Mouse (Mus musculus) T-helper 1 cell (primary cell): ENCODE data around the gene Fam160a1.

ENCODE experiments used
- in situ Hi-C: fragments of 300-600 bp; cut with MboI, MseI; formaldehyde crosslinking; loops from one replicate; pipeline ENCODE4 v1.15.1; 2025; ENCODE audit warnings: high pct_unique_total_duplicates

Gene Fam160a1

GRCm38 (mm10) chr3:85827283-85827682 lies 10.2 kb upstream of the Fam160a1 start:
- in situ Hi-C loops: no loop called here

- in situ Hi-C loops: no loop called here
Measured at GRCm38 (mm10) chr3:85820839-85821548, 3.9 kb upstream of the Fam160a1 start.

GRCm38 (mm10) chr3:85819319-85819718 lies 2.2 kb upstream of the Fam160a1 start:
- in situ Hi-C loops: no loop called here

- in situ Hi-C loops: no loop called here
Measured at GRCm38 (mm10) chr3:85814241-85814640, 2.9 kb downstream of the Fam160a1 start.

GRCm38 (mm10) chr3:85813101-85814014 lies 3.7 kb downstream of the Fam160a1 start:
- in situ Hi-C loops: no loop called here

- in situ Hi-C loops: no loop called here
Measured at GRCm38 (mm10) chr3:85812010-85812409, 5.1 kb downstream of the Fam160a1 start.

DNA sequence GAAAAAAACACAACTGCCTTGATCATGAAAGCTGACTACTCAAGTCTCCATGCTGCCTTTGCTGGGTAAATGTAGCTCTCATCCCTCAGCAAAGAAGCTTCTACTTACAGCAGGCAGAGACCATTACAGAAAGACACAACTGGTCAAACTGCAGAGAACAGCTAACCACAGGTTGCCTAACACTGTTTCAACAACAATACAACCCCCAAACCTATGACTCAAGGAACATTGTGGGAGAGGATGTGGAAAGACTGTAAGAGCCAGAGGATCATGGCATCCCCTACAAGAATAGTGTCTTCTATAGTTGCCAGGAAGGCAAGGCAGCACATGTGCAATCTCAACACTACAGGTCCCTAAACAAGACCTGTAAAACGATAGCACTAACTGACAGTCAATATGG lies 23.9 kb downstream of the Fam160a1 start:
- in situ Hi-C loops: no loop called here

- in situ Hi-C loops: no loop called here
Measured at GRCm38 (mm10) chr3:85789748-85790147, 27.3 kb downstream of the Fam160a1 start.

DNA sequence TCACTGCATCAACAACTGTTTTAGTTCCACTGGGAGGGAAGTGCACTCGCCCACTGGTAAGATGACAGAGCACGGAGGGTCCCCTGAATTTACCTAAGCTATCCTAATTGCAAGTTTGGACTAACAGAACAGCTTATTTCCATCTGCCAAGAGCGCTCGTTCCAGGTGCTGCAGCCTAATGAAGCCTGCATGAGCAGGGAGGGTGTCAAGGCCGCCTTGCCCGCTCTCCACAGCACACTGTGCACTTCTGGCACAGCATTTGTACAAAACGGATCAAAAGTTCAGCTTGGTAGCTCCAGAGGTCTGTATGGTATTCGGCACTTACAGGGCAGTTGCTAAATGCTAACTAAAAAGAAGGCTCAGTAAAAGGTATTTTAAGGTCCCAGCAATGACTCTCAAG lies 30.6 kb downstream of the Fam160a1 start:
- in situ Hi-C loops: no loop called here

- in situ Hi-C loops: no loop called here
Measured at GRCm38 (mm10) chr3:85780906-85781305, 36.2 kb downstream of the Fam160a1 start.

DNA sequence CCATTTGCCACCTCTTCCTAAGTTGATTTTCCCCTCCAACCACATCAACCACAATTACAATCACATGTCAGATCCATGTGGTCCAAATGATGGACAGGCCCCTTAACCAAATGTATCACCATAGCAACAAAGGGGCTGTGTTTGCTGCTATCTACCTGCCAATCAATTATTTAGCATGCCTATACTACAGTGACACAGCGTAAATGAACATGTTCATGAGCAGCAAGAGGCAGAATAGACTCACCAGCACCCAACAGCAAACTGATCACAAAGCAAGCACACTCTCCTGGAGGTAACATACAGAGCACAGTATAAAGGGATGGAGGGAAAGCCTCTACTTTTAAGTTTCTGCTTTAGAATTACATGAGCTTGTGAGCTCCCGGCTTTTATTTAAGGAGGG lies 36.8 kb downstream of the Fam160a1 start:
- in situ Hi-C loops: no loop called here

DNA sequence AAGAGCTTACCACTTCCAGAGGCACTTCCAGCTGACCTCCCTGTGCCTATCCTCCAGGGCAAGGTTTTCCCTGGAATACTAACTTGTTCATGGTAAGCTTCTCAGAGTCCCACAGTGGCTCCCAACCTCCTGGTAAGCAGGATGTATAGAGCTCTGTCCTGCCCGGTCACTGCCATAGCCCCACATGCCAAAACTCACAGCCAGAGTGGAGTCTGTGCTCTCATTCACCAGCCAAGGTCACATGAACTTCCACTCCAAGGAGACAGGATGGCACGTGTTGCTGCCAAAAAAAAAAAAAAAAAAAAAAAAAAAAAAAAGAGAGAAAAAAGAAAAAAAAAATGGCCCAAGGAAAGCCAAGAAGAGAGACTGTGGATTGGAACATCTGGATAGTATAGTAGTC lies 39.2 kb downstream of the Fam160a1 start:
- in situ Hi-C loops: no loop called here

GRCm38 (mm10) chr3:85777356-85777755 lies 39.7 kb downstream of the Fam160a1 start:
- in situ Hi-C loops: no loop called here

DNA sequence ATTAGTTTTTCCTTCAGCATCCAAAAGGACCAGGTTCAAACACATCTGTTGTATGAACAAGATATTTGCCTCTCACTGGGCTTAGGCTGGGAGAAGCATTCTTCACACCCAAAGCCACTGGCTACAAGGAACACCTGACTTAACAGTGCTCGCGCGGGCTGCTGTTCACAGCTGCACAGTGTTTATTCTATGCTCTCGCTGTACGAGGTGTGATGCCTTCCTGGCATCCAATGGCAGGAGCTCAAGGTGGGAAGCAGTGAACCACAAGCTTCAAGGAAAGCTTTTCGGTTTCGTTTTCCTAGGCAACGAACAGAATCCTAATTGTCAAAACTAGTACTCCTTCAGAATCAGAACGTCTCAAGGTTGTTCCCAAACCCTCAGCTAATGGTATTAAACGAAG lies 40.4 kb downstream of the Fam160a1 start:
- in situ Hi-C loops: no loop called here

GRCm38 (mm10) chr3:85776126-85776525 lies 41.0 kb downstream of the Fam160a1 start:
- in situ Hi-C loops: no loop called here

- in situ Hi-C loops: no loop called here
Measured at GRCm38 (mm10) chr3:85773886-85774285, 43.2 kb downstream of the Fam160a1 start.

- in situ Hi-C loops: no loop called here
Measured at GRCm38 (mm10) chr3:85773425-85773824, 43.7 kb downstream of the Fam160a1 start.

DNA sequence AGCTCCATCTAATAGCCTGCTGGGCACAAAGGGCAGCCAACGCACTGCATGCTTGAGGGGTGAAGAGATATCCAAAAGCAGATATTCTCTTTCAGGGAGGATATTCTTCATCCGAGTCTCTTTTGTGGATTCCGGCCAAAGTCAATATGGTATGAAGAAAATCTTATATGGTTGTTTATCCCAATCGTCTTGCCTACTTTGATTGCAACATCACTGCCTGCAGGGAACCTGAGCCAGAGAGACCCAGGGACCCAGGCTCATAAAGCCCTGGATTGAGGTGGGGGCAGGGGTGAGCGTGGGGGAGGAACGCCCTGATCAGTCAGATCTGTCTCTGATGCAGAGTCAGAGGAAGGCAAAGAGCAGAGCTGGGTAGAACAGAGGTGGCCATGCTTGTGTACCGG lies 52.2 kb downstream of the Fam160a1 start:
- in situ Hi-C loops: no loop called here

GRCm38 (mm10) chr3:85764008-85764834 lies 52.9 kb downstream of the Fam160a1 start:
- in situ Hi-C loops: no loop called here

- in situ Hi-C loops: no loop called here
Measured at GRCm38 (mm10) chr3:85757944-85758343, 59.1 kb downstream of the Fam160a1 start.

DNA sequence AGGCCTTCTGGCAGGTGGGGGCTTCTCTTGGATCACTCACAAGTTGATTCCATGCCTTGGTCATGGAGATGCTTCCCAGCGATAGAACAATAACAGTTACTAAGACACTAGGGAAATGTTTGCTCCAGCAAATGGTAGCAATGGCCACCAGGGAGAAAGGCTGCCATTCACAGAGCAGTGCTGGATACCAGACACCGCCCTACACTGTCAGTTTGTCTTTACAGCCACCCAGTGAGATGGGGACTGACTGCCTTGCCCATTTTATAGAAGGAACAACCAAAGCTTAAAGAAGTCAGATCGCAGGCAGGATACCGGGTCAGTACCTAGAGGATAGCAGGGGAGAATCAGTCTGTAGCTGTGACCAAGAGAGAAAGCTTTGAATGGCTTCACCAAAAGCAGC lies 59.7 kb downstream of the Fam160a1 start:
- in situ Hi-C loops: no loop called here

- in situ Hi-C loops: no loop called here
Measured at GRCm38 (mm10) chr3:85749348-85749747, 67.7 kb downstream of the Fam160a1 start.
